Mouse (Mus musculus): Measurements from ENCODE around the gene Hsph1. TPM values are rescaled to one million over a fixed set of nuclear protein-coding genes. Genes with fewer than 3 reads are reported as not detected.

Hsph1 gene
- polyA plus RNA-seq, 1 experiment from 2014 or later, result 144 TPM

DNA sequence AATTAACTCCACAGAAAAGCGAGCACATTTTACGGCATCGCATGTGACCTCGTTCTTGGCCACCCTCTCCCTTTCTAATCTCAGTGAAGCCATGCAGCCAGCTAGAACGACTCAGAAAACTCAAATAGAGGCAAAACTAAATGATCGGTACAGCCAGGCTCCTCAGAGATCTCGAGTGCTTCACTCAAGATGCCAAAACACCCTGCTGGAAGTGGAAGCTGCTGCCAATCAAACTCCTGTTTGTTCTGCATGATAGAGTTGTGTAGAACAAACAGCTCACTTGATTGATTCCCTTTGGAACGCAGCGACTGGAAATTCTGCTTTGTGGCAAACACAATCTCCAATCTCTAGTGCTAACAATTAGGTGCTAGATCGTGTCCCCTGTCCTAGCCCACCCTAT lies 59.2 kb downstream of the Hsph1 start:
- Histone ChIP-seq H3K4me1 (replicated peaks; ENCODE audit: control insufficient read depth, insufficient read depth, low read length) (peaks cover 2% of the 10 kb centered on the region; the same call in 1 of the 2 replicates), H3K9me3 (ENCODE audit: control insufficient read depth, low read length) (no peaks in the 10 kb centered on the region), H3K36me3 (ENCODE audit: control insufficient read depth, insufficient read depth, low read length) (no peaks in the 10 kb centered on the region), H3K9ac (ENCODE audit: low read length) (no peak overlapping the region), H3K4me3 (ENCODE audit: low read depth, low read length) (no peak overlapping the region), H3K4me2 (ENCODE audit: low read depth, low read length, severe bottlenecking) (no peak overlapping the region), H3K27me3 (ENCODE audit: control insufficient read depth, insufficient read depth, low read length) (no peaks in the 10 kb centered on the region), H3K27ac (ENCODE audit: low read depth, low read length) (no peak overlapping the region)
- no peak for DNase-seq (ENCODE audit: low spot score)
- ATAC-seq (replicated peaks; ENCODE audit: low FRiP score), result no peak
- WGBS, result 57% methylated on average over 10 of the region's 10 CpGs

- Histone ChIP-seq H3K27ac (ENCODE audit: low read depth, low read length) (no peak overlapping the region), H3K4me3 (ENCODE audit: low read depth, low read length) (no peak overlapping the region), H3K36me3 (ENCODE audit: control insufficient read depth, insufficient read depth, low read length) (no peaks in the 10 kb centered on the region), H3K9ac (ENCODE audit: low read length) (no peak overlapping the region), H3K4me1 (replicated peaks; ENCODE audit: control insufficient read depth, insufficient read depth, low read length) (no peaks in the 10 kb centered on the region; the same call in 1 of the 2 replicates), H3K27me3 (ENCODE audit: control insufficient read depth, insufficient read depth, low read length) (no peaks in the 10 kb centered on the region), H3K9me3 (ENCODE audit: control insufficient read depth, low read length) (no peaks in the 10 kb centered on the region), H3K4me2 (ENCODE audit: low read depth, low read length, severe bottlenecking) (no peak overlapping the region)
- no peak for DNase-seq (ENCODE audit: low spot score)
- WGBS, result 83% methylated on average over 13 of the region's 13 CpGs
- no peak for ATAC-seq (replicated peaks; ENCODE audit: low FRiP score)
Measured at GRCm38 (mm10) chr5:149568993-149569392, 67.2 kb downstream of the Hsph1 start.

GRCm38 (mm10) chr5:149566957-149567356 lies 69.2 kb downstream of the Hsph1 start:
- H3K27me3 ChIP-seq (ENCODE audit: control insufficient read depth, insufficient read depth, low read length), result no peaks in the 10 kb centered on the region
- H3K36me3 ChIP-seq (ENCODE audit: control insufficient read depth, insufficient read depth, low read length), result no peaks in the 10 kb centered on the region
- no peak for DNase-seq (ENCODE audit: low spot score)
- no peaks in the 10 kb centered on the region; the same call in 1 of the 2 replicates for H3K4me1 ChIP-seq (replicated peaks; ENCODE audit: control insufficient read depth, insufficient read depth, low read length)
- ATAC-seq (replicated peaks; ENCODE audit: low FRiP score), result no peak
- H3K9me3 ChIP-seq (ENCODE audit: control insufficient read depth, low read length), result no peaks in the 10 kb centered on the region
- H3K4me3 ChIP-seq (ENCODE audit: low read depth, low read length), result no peak overlapping the region
- no peak overlapping the region for H3K4me2 ChIP-seq (ENCODE audit: low read depth, low read length, severe bottlenecking)
- WGBS, result 87% methylated on average over 5 of the region's 5 CpGs
- H3K27ac ChIP-seq (ENCODE audit: low read depth, low read length), result no peak overlapping the region
- no peak overlapping the region for H3K9ac ChIP-seq (ENCODE audit: low read length)

GRCm38 (mm10) chr5:149566026-149566425 lies 70.2 kb downstream of the Hsph1 start:
- peaks cover under 1% of the 10 kb centered on the region; the same call in 1 of the 2 replicates for H3K4me1 ChIP-seq (replicated peaks; ENCODE audit: control insufficient read depth, insufficient read depth, low read length)
- 40% methylated on average over 11 of the region's 11 CpGs for WGBS
- H3K4me2 ChIP-seq (ENCODE audit: low read depth, low read length, severe bottlenecking), result no peak overlapping the region
- no peaks in the 10 kb centered on the region for H3K36me3 ChIP-seq (ENCODE audit: control insufficient read depth, insufficient read depth, low read length)
- H3K27ac ChIP-seq (ENCODE audit: low read depth, low read length), result no peak overlapping the region
- H3K27me3 ChIP-seq (ENCODE audit: control insufficient read depth, insufficient read depth, low read length), result no peaks in the 10 kb centered on the region
- no peaks in the 10 kb centered on the region for H3K9me3 ChIP-seq (ENCODE audit: control insufficient read depth, low read length)
- H3K4me3 ChIP-seq (ENCODE audit: low read depth, low read length), result no peak overlapping the region
- ATAC-seq (replicated peaks; ENCODE audit: low FRiP score), result no peak
- no peak for DNase-seq (ENCODE audit: low spot score)
- no peak overlapping the region for H3K9ac ChIP-seq (ENCODE audit: low read length)

Other genes starting within 250 kb of the Hsph1 start
- gene Medag, start 224.6 kb downstream of the Hsph1 start, polyA plus RNA-seq (2014; fragmentation: Nextera tagmentation; extraction: Ambion mirVana), result 1.0 and 1.4 TPM in 2 replicates
- 1.6 and 1.7 TPM in 2 replicates for gene Tex26, start 196.7 kb downstream of the Hsph1 start, polyA plus RNA-seq (2014; fragmentation: Nextera tagmentation; extraction: Ambion mirVana)
- 0.24 and 0.73 TPM in 2 replicates for gene Wdr95, start 107.7 kb downstream of the Hsph1 start, polyA plus RNA-seq (2014; fragmentation: Nextera tagmentation; extraction: Ambion mirVana)
- gene B3glct, start 41.9 kb upstream of the Hsph1 start, polyA plus RNA-seq (2014; fragmentation: Nextera tagmentation; extraction: Ambion mirVana), result 17.1 and 20.1 TPM in 2 replicates

All from forebrain, embryonic 11.5 days (tissue).